Mouse (Mus musculus) myocyte (in vitro differentiated cells): ENCODE measurements around the gene H2al1o.

ENCODE experiments used
- E2F4 ChIP-seq: IDR thresholded peaks from one replicate; pipeline ENCODE4 v1.6.1; 2011; ENCODE audit warnings: mild to moderate bottlenecking, control low read depth, moderate library complexity; ENCODE audit not compliant: insufficient read depth
- MAX ChIP-seq: IDR thresholded peaks from one replicate; pipeline ENCODE4 v1.6.1; 2011; ENCODE audit warnings: low read depth, mild to moderate bottlenecking, control low read depth
- MYOD1 ChIP-seq, 3 experiments: IDR thresholded peaks; one replicate each; pipeline ENCODE4 v1.6.1; 2011; ENCODE audit warnings: control low read depth in 2 of 3, low read depth in 2 of 3, mild to moderate bottlenecking in 2 of 3, moderate library complexity in 1 of 3; ENCODE audit not compliant: insufficient read length in 2 of 3, control insufficient read depth in 1 of 3
- MYOG ChIP-seq, 3 experiments: IDR thresholded peaks; one replicate each; pipeline ENCODE4 v1.6.1; 2011; ENCODE audit warnings: control low read depth in 2 of 3, low read depth in 2 of 3, mild to moderate bottlenecking in 2 of 3; ENCODE audit not compliant: insufficient read length in 2 of 3, control insufficient read depth in 1 of 3, insufficient read depth in 1 of 3
- POLR2A ChIP-seq: IDR thresholded peaks from one replicate; pipeline ENCODE4 v1.6.1; 2011; ENCODE audit warnings: low read depth, mild to moderate bottlenecking, control low read depth, moderate library complexity; ENCODE audit not compliant: insufficient read length
- POLR2AphosphoS2 ChIP-seq: IDR thresholded peaks from one replicate; pipeline ENCODE4 v1.6.1; 2011; ENCODE audit warnings: low read depth, control low read depth; ENCODE audit not compliant: insufficient read length
- REST ChIP-seq: IDR thresholded peaks from one replicate; pipeline ENCODE4 v1.6.1; 2011; ENCODE audit warnings: mild to moderate bottlenecking, control low read depth, moderate library complexity; ENCODE audit not compliant: insufficient read depth, insufficient read length
- TCF12 ChIP-seq: IDR thresholded peaks from one replicate; pipeline ENCODE4 v1.6.1; 2011; ENCODE audit warnings: mild to moderate bottlenecking, control low read depth; ENCODE audit not compliant: poor library complexity, insufficient read depth, severe bottlenecking
- TCF3 ChIP-seq: IDR thresholded peaks from one replicate; pipeline ENCODE4 v1.6.1; 2011; ENCODE audit warnings: low read depth, control low read depth; ENCODE audit not compliant: insufficient read length
- USF1 ChIP-seq: IDR thresholded peaks from one replicate; pipeline ENCODE4 v1.6.1; 2011; ENCODE audit warnings: low read depth, mild to moderate bottlenecking, control low read depth, moderate library complexity

DNA sequence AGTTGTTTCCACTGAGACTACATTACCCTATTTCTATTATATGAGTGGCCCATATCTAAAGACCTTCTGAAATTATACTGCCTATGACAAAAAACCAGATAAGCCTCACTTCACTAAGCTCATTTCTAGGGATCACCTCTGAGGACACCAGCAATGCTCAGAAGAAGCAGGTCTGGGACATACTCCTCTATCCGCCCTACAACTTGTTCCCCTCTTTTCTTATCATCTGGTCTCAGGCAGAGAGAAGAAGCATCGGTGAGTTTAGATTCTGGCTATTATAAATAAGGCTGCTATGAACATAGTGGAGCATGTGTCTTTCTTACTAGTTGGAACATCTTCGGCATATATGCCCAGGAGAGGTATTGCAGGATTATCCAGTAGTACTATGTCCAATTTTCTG lies 35.3 kb downstream of the H2al1o start:
- TF ChIP-seq TCF12 (no peak), MAX (no peak), USF1 (no peak), REST (no peak), POLR2A (no peak), MYOG (IDR thresholded peaks at IDR 0.05; ENCODE audit: control insufficient read depth in 1 of 3, insufficient read depth in 1 of 3, insufficient read length in 2 of 3, low read depth in 2 of 3) (no peak), POLR2AphosphoS2 (no peak), TCF3 (no peak), MYOD1 (IDR thresholded peaks at IDR 0.05; ENCODE audit: control insufficient read depth in 1 of 3, insufficient read length in 2 of 3, low read depth in 2 of 3) (no peak), E2F4 (no peak)
